Mouse (Mus musculus) brown adipose tissue, adult 24 weeks (tissue): ENCODE measurements at regions not wholly inside any gene's neighbourhood (a gene's known extent, or its start where the extent isn't known, plus 50 kb on each side); places are given as distances from the start of the nearest gene placed in this dataset.

Source experiments
- H3K27ac ChIP-seq: fragments of 200-500 bp; replicated peaks from 2 replicates; pipeline ENCODE4 v1.5.1; 2012; ENCODE audit warnings: low read depth, mild to moderate bottlenecking, low read length
- H3K4me1 ChIP-seq: fragments of 200-500 bp; 2 replicates; pipeline ENCODE4 v1.6.1; 2012; ENCODE audit warnings: low read length, mixed read lengths; ENCODE audit not compliant: control insufficient read depth, insufficient read depth, insufficient read length
- H3K4me3 ChIP-seq: fragments of 200-500 bp; 2 replicates; pipeline ENCODE4 v1.5.1; 2012; ENCODE audit warnings: low read depth, mild to moderate bottlenecking, low read length, moderate library complexity; ENCODE audit not compliant: insufficient read depth

DNA sequence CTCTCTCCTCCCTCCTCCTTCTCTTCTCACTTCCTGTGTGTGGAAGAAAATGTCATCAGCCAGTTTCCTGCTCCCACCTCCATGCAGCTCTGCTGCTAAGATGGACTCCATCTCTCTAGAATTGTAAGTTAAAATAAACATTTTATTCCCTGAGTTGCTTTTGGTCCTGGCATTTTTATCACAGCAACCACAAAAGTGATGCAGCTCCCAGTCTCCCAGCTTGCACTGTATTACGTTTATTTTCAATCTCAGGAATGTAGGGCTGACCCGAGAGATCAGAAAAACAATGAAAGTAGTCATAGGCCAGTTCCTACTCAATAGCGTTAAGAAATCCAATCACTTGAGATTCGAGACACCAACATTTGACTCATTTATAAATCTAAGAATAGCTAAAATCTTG is 106.0 kb upstream of the 1700056E22Rik start:
- no peak overlapping the region for H3K27ac ChIP-seq
- no peak overlapping the region for H3K4me3 ChIP-seq
- no peaks in the 10 kb centered on the region for H3K4me1 ChIP-seq

DNA sequence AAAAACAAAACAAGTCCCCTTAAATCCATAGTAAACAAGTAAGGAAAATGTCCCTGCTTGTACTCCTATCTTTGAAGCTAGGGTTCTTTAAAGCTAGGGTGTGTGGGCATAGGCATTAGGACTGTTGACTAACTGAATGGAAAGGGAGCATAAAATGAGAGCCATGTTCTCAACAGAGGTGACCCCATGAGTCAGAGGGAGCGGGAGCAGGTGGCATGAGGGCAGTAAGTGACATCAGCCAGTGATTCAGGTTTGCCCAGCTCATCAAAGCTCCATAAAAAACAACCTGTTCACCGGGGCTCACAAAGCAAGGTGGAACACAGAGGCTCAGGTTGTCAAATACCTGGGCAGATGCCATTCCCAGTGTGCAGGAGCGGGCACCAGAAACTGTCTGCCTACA is 104.6 kb upstream of the 1700056E22Rik start:
- no peak overlapping the region for H3K4me3 ChIP-seq
- H3K4me1 ChIP-seq = no peaks in the 10 kb centered on the region
- no peak overlapping the region for H3K27ac ChIP-seq

- H3K4me3 ChIP-seq = no peak overlapping the region
- H3K4me1 ChIP-seq = no peaks in the 10 kb centered on the region
- no peak overlapping the region for H3K27ac ChIP-seq
Measured at GRCm38 (mm10) chr1:184130897-184131296, 96.8 kb upstream of the 1700056E22Rik start.

GRCm38 (mm10) chr1:184127321-184127720 is 93.2 kb upstream of the 1700056E22Rik start:
- Histone ChIP-seq H3K4me3 (no peak overlapping the region), H3K27ac (no peak overlapping the region), H3K4me1 (no peaks in the 10 kb centered on the region)

DNA sequence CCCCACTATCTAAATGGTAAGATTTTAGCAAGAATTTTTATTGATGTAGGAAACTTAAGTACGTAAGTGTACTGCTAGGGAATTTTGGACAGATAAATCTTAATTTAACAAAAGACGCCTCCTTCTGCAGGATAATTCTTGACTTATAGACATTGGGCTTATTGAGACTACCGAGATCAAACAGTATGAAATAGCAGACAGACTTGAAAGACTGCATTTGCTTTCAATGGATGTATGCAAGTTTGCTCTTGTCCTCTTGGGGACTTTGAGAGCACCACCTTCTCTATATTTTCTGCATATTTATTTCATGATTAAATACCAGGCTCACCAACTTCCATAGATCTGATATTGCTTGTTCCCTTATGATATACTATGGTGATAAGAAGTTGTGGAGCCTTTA is 92.8 kb upstream of the 1700056E22Rik start:
- H3K4me3 ChIP-seq = no peak overlapping the region
- H3K4me1 ChIP-seq = no peaks in the 10 kb centered on the region
- no peak overlapping the region for H3K27ac ChIP-seq
